Mouse (Mus musculus) c-Kit-positive CD71-negative TER-119-negative erythroid progenitor cells, embryonic 14.5 days (primary cell): ENCODE results near the gene Mrpl50.
"Not testable (repeated sequence)": the region's sequence is repeated elsewhere in the genome, so short reads cannot be mapped to it uniquely, and the experiment has no call there.

Source experiments
- DNase-seq: peaks from one replicate; pipeline ENCODE4 v3.0.0-alpha.2; 2013; ENCODE audit warnings: low read depth

Gene Mrpl50

GRCm38 (mm10) chr4:49509183-49509582, 11.7 kb downstream of the Mrpl50 start:
- no peak for DNase-seq

- DNase-seq: no peak
These were observed 14.5 kb downstream of the Mrpl50 start, which contains the start of gene Baat for GRCm38 (mm10) chr4:49506386-49506785. Baat (minus strand) TSS chr4:49506557.

GRCm38 (mm10) chr4:49503563-49503962, 17.3 kb downstream of the Mrpl50 start:
- no peak for DNase-seq

GRCm38 (mm10) chr4:49485934-49486650, 34.8 kb downstream of the Mrpl50 start:
- not testable (repeated sequence) for DNase-seq

- DNase-seq: no peak
These were observed 35.5 kb downstream of the Mrpl50 start for GRCm38 (mm10) chr4:49485442-49485841.

GRCm38 (mm10) chr4:49480896-49481295, 40.0 kb downstream of the Mrpl50 start:
- DNase-seq: no peak

- DNase-seq: no peak
These were observed 40.7 kb downstream of the Mrpl50 start for GRCm38 (mm10) chr4:49480104-49480760.

- DNase-seq: not testable (repeated sequence)
These were observed 41.9 kb downstream of the Mrpl50 start for GRCm38 (mm10) chr4:49479035-49479434.

- peak; percentile 23 for DNase-seq
These were observed 42.6 kb downstream of the Mrpl50 start for GRCm38 (mm10) chr4:49478118-49478877.

- DNase-seq: no peak
These were observed 46.3 kb downstream of the Mrpl50 start for GRCm38 (mm10) chr4:49474583-49474982.

- DNase-seq: no peak
These were observed 47.3 kb downstream of the Mrpl50 start, which contains the start of gene Acnat1 for GRCm38 (mm10) chr4:49473435-49474100. Acnat1 (minus strand) TSS chr4:49473912.

- no peak for DNase-seq
These were observed 51.3 kb downstream of the Mrpl50 start for GRCm38 (mm10) chr4:49469435-49470151.

GRCm38 (mm10) chr4:49467360-49467759, 53.5 kb downstream of the Mrpl50 start:
- DNase-seq: no peak
